Mouse (Mus musculus) heart, adult 11 months (tissue): Measurements from ENCODE around the gene Galnt10.
A peak's percentile ranks its signal among the peaks of the same experiment; 100 is the strongest.

Experiments used
- DNase-seq: peaks from one replicate; pipeline ENCODE4 v3.0.0; 2022

Gene Galnt10

GRCm38 (mm10) chr11:57691939-57692338, 46.7 kb downstream of the Galnt10 start:
- DNase-seq = no peak

DNA sequence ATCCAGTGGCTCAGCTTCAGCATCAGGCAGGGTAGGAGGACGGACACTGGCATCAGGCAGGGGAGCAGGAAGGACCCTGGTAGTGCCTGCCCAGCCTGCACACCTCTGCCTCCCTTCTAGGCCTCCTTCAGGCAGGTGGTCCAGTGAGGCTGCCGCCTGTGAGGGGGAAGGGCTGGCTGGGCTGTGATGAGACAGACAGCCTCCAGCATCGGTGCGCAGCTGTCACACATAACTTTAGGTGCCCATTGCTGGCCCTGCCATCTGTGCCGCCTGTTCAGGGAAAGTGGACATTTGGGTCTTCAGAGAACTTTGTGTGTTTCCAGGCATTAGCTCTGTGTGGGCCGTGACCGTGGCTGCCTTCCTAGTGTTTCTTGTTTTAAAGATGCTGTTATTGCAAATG, 47.5 kb downstream of the Galnt10 start:
- DNase-seq = no peak

DNA sequence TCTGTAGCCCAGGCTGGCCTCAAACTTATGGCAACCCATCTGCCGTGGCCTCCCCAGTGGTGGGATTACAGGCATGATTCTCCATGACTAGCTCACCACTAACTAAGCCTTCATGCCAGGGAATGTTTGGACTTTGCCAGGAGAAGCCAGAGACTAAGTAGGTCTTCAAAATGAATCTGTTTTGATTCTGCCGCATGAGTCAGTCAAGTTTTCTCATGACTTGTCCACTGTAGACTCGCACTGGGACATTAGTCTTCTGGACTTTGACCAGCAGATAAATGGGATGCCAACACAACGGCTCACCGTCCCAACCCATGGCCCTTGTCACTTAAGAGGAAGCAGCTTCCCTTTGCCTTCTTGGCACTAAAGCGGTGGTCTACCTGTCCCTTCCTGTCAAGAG, 49.2 kb downstream of the Galnt10 start:
- DNase-seq = no peak

DNA sequence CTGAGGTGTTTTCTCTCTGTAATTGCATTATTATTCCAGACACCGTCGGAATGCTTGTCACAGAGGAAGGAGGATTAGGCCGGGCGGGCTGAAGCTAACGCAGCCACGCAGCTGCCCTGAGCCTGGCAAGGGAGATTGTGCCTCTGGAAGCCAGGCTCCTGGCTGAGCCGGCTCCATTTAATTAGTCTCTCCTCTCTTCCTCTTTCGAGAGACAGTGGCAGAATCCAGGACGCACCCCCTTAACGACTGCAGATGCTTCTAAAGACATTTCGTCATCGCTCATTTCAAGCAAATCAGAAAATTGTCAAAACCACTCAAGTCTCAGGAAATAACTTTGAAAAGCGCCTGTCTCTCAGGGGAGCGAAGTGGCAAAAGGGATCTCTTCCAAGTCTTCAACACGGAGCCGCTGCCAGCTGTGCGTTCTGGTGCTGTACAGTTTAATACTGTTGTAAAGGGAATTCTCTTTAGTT, 51.0 kb downstream of the Galnt10 start:
- DNase-seq = peak; percentile 91

DNA sequence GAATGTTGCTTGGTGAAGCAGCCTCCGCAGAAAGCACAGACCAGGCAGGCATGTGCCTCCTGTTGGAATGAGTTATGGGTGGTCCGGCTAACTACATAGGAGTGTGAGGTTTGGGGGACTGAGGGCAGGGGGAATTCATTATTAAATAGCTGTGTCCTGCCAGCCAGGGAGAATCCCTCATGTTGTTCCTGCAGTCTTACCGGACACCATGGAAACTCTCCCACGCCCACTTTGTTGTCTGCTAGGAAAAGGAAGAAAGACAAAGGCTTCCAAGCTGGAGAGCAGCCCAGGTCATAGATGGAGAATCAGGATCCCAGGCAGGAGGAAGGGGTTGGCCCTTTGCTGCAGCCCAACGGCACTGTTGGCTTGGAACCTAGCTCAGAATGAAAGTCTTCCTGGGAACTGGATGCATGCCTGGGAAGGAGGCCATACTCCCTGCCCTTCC, 51.6 kb downstream of the Galnt10 start:
- DNase-seq = peak; percentile 98

- no peak for DNase-seq
Observed at GRCm38 (mm10) chr11:57700114-57700513, 54.9 kb downstream of the Galnt10 start.

DNA sequence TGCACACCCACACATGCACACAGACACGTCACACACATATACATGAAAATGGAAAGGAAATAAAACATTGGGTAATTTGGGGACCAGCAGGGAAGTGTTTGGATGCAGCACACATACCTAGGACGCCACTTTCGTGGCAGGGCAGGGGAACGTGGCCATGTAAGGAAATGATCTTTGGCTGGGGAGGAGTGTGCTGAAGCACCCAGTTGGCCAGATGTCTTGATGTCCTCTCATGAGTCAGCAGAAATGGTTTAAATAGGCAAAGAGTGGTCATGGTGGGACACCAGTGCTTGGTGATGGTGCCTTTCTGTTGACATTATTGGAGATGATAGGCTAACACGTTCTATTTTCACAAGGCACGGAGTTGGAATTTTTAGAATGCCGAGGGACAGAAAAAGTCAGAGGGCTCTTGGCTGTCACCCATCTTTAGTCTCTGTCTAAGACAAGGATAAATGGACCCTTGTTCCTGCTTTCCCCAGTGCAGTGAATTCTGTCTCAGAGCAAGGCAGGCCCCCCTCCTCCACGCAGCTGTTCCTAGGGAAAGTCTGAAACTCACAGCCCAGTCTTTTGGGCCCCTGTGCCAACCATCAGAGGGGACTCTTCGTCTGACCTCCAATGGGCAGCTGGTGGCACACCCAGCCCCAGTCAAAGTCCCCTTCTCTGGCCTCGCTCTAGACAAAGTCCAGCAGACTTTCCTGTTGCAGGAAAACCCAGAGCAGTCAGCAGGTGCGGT, 56.1 kb downstream of the Galnt10 start:
- DNase-seq = no peak

DNA sequence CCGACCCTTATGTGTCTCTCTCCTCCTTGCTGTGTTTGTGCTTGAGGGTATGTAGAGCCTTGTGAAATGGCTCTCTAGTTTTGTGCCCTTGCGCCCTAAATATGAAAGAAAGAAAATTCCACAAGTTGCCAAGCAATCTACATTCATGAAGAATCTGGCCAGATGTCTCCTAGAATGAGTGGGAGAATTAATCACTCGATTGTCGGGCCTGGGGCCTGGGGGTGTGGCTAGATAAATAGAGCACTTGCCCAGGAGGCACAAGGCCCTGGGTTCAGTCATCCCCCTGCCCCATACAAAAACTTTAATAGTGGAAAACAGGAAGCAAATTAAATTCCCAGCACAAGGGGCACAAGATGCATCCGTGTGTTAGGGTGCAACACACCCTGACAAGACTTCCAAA, 56.7 kb downstream of the Galnt10 start:
- no peak for DNase-seq

GRCm38 (mm10) chr11:57706620-57707019, 61.4 kb downstream of the Galnt10 start:
- DNase-seq = no peak

- peak; percentile 92 for DNase-seq
Observed at GRCm38 (mm10) chr11:57707114-57707798, 62.0 kb downstream of the Galnt10 start.

DNA sequence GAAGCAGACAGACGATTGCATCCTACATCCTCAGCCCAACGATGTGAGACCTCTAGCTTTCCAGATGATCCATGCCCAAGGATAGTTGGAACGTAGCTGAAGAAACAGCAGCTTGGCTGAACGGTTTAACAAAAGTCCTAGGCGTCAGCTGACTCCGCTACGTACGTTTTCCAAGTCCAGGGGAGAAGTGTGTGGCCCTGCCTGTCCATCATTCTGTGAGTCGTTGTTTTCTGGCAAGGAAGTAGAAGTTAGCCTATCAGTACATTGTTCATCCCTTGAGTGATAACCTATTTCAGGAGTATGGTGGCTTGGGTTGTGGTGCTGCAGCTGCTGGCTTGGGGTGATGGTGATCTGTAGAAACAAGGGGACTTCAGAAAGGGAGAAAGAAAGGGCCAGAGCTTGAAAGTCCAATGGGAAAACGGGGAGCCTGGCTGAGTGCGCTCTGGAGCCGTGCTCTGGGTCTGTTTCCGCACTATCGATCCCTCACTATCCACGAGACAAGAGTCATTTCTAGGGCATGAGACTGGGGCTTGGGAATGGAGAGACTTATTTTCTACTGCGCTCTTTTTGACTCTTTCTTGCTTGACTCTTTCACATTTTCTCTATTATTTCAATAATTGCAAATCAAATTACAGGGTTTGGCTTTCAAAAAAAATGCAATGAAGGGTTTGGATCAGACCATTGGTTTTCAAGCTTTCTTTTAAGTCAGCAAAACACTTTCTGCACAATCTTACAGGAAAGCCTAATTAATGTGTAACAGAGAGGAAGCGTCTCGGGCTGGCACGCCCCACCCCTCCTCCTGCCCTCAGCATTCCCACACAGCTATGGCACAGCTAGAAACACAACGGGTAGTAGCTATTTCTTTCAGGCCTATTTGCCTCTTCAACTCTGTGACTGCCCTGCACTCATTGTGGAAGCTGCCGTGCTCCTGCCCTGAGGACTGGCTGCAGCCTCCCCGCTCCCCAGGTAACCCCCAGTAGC, 63.2 kb downstream of the Galnt10 start:
- peak; percentile 92 for DNase-seq

GRCm38 (mm10) chr11:57713960-57714359, 68.7 kb downstream of the Galnt10 start:
- no peak for DNase-seq

DNA sequence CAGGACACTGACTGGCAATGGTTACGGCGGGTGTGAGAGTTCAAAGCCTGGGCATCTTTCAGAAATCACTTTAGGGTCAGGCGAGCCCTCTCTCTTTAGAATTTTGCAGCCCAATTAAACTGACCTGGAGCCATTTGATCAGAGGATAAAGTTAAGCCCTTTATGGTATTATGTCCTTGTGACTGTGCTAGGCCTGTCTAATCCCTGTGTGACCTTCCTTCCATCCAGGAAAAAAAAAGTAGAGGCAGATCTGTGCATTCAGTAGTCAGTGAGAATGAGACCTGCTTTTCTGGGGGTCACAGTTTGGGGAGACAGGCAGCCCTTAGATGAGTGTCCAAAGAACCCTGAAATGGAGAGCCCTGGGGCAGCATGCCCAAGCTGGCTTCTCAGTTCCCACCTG, 71.5 kb downstream of the Galnt10 start:
- no peak for DNase-seq

- no peak for DNase-seq
Observed at GRCm38 (mm10) chr11:57717432-57717831, 72.2 kb downstream of the Galnt10 start.

DNA sequence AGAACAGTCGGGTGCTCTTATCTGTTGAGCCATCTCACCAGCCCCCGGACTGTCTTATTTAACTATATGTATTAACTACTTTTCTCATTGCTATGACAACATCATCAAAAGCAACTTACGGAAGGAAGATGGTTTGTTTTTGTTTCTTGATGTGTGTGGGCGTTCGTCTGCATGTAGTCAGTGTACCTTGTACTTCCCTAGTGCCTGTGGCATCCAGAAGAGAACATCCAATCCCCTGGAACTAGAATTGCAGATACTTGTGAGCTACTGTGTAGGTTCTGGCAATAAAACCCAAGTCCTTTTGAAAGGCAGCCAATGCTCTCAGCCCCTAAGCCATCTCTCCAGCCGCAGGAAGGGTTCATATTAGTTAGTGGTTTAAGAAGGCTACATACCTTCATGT, 72.8 kb downstream of the Galnt10 start:
- DNase-seq = no peak

- no peak for DNase-seq
Observed at GRCm38 (mm10) chr11:57719631-57720030, 74.4 kb downstream of the Galnt10 start.

- DNase-seq = no peak
Observed at GRCm38 (mm10) chr11:57720076-57720475, 74.8 kb downstream of the Galnt10 start.

DNA sequence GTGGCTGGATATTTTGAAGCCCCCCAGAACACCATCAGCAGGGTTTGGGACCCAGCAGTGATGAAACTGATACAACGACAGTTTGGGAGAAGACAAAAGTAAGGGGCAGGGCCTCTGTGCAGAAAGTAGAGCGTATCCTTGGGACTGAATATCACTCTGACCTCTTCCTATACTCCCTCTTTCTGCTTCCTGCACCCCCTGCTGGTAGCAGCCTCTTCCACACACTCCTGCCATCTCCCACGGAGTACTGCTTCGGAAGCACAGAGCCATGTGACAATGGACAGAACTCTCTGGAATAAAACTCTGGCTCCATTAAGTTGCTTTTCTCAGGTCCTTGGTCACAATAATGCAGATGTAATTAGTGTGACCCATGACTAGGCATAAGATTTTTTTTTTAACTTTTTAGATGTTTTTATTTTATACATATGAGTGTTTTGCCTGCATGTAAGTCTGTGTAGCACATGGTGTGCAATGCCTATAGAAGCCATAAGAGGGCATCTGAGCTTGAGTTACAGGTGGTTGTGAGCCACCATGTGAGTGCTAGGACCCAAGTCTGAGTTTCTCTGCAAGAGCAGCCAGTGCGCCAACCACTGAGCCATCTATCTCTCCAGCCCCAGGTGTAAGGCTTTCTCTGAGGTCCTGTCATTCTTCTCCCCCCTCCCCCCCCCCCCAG, 79.7 kb downstream of the Galnt10 start:
- peak; percentile 86 for DNase-seq

DNA sequence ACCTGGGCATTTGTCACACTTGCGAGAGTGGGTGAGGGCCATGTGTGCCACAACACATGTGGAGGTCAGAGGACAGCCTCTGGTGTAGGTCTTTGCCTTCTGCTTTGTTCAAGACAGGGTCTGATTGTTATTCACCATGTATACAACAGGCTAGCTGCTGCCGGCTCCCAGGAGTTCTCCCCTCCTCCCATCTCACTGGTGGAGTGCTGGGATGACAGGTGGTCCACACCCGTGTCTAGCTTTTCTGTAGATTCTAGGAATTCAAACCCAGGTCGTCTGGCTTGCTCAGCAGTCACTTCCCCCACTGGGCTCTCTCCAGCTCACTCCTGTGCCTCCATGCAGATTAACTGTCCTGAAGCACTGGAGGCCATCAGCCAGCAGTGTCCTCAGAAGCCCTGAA, 80.7 kb downstream of the Galnt10 start:
- DNase-seq = no peak

DNA sequence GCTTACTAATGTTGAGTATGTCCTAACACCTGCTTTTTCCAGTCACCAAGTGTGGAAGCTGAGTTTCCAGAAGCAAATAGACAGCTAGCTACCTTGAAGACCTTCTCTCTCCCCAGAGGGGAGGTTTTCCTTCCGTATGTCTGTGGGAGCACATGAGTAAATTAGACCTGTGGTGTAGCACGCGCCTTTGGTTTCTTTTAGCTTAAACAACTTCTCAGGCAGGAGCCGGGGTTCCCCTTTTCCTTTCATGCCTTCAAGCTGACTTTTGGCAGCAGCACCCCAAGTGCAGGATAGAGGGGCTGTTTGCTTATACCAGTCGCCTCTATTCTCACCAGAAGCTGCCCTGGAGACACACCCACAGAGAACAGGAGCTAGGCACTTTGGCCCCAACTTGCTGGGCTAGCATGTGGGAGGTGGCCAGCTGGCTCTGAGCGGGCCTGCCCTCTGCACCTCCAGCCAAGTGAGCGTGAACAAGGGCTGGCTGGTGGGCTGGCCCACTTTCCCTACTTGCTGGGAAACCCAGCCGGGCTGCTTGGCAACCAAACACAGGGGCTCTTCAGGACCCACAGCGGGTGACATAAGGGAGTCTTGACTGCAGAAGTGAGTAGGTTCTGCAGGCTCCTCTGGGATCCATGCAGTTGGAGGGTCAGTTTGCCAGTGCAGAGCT, 82.2 kb downstream of the Galnt10 start:
- no peak for DNase-seq

DNA sequence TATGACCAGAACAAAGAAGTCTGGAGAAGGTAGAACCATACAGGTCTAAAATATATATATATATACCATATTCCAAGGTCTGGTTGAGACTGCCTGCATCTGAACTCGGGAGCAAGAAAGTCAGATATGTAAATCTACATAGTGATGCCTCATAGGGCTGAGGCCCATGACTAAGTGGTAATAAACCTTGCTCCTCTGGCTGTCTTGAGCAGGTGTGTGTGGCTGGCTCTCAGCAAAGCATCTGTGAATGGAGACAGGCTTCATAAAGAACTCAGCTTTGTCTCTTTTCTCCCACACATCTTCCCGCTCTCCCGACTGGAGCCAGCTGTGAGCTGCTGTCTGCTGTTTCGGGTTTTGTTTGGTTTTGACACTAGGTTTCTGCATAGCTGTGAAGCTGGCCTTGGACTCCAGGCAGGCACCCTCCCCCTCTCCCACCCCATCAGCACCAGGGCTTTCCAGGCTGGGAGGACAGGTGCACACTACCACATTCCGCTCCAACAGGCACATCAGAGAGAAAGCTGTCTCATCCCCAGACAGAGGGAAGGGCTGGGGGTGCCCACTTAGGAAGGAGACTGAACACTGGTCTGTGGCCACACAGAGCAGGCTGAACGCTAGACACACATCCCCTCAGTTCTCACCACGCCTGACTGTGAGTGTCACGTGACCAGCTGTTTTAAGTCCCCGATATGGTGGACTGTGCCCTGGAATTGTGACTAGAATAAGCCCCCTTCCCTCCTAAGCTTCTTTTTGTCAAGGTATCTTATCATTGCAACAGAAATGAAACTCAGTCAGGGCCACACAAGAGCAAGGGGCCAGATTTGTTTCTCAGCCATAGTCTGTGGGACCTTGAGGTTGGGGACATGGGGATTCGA, 87.4 kb downstream of the Galnt10 start:
- no peak for DNase-seq
